Mouse (Mus musculus) limb, embryonic 10.5 days (tissue): Measurements from ENCODE around the gene Serinc5. TPM values are rescaled to one million over a fixed set of nuclear protein-coding genes. Genes with fewer than 3 reads are reported as not detected.
"Not testable (repeated sequence)": the region's sequence is repeated elsewhere in the genome, so short reads cannot be mapped to it uniquely, and the experiment has no call there.

Experiments
- DNase-seq: peaks from one replicate; pipeline ENCODE4 v3.0.0-alpha.2; 2017; ENCODE audit warnings: low spot score
- H3K27ac ChIP-seq: fragments of 300-500 bp; sonication (generic); 2 replicates; pipeline ENCODE4 v1.5.1; 2016; ENCODE audit warnings: mild to moderate bottlenecking
- H3K27me3 ChIP-seq: fragments of 300-500 bp; sonication (generic); 2 replicates; pipeline ENCODE4 v1.6.1; 2016; ENCODE audit warnings: low read depth, mild to moderate bottlenecking; ENCODE audit not compliant: poor library complexity, severe bottlenecking
- H3K36me3 ChIP-seq: fragments of 300-500 bp; sonication (generic); 2 replicates; pipeline ENCODE4 v1.6.1; 2016; ENCODE audit warnings: mild to moderate bottlenecking, moderate library complexity
- H3K4me1 ChIP-seq: fragments of 300-500 bp; sonication (generic); 2 replicates; pipeline ENCODE4 v1.6.1; 2016
- H3K4me3 ChIP-seq: fragments of 300-500 bp; sonication (generic); 2 replicates; pipeline ENCODE4 v1.5.1; 2016; ENCODE audit warnings: mild to moderate bottlenecking, moderate library complexity
- H3K9me3 ChIP-seq: fragments of 300-500 bp; sonication (generic); replicated peaks from 2 replicates; pipeline ENCODE4 v1.6.1; 2016; ENCODE audit warnings: mild to moderate bottlenecking
- WGBS: fragments of 180-500 bp; shearing (Covaris S2); methylation state at CpG from one replicate; pipeline ENCODE4 v1.1.7; 2016; 5-methylcytosine and 5-hydroxymethylcytosine counted together
- polyA plus RNA-seq: library from polyadenylated mRNA; unstranded; fragments of >200 nt; fragmentation: Nextera tagmentation; extraction: Ambion mirVana; gene quantifications from 2 replicates; pipeline ENCODE4 v1.2.1, GENCODE M21; 2016

Serinc5 gene
- polyA plus RNA-seq, 1 experiment from 2014 or later = 9.1 TPM

DNA sequence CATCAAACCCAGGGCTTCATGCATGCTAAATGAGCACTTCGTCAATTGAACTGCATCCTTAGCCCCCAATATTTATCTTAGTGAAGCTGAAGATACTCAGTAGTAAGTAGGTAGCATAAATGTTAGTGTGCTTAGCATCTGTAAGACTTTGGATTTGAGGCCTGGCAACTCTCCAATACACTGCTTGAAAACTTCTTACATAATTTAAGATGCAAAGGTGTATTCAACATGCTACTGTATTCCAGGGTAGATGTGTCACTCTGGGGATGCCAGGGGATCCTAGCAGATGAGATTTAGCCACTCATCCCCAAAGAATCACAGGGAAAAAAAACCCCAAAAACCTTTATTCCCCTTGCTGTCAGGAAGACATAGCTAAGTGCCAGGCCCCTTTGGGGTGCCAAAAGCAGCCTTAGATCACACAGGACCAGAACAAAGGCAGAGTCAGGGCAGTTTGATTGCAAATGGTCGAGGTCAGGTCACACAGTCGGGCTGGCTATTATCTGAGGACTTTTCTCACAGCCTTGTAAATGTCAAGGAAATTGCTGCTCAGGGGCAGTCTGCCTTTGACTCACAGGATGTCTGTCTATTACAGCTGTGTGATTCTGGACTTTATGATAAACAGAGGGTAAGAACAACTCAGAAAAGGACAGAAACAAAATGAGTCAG is 17.0 kb upstream of the Serinc5 start:
- WGBS = 26% methylated on average over 3 of the region's 3 CpGs
- no peak overlapping the region for H3K4me3 ChIP-seq
- H3K4me1 ChIP-seq = peaks cover 28% of the 10 kb centered on the region
- no peaks in the 10 kb centered on the region for H3K9me3 ChIP-seq
- no peaks in the 10 kb centered on the region for H3K27me3 ChIP-seq
- peak; percentile 36 for DNase-seq
- H3K36me3 ChIP-seq = no peaks in the 10 kb centered on the region
- H3K27ac ChIP-seq = peak overlapping the region; percentile 69

DNA sequence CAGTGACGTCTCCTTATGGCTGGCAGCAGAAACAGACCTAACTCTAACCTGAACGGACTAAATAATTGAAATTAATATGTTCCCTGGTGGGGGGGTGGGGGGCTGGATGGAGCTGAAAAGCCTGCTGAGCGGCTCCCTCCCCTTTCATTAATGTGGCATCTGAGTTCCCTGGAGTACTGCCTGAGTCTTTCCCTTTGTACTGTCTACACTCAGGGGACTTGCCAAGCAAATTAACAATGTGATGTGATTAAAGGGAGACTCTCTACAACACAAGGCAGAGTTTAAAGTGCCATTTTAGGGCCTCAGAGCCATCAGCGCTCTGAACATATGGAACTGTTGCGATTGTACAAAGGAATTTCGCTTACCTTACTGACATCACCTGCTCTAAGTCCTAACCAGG is 16.4 kb upstream of the Serinc5 start:
- Histone ChIP-seq H3K27me3 (no peaks in the 10 kb centered on the region), H3K27ac (peak overlapping the region; percentile 64; the same call in 1 of the 2 replicates), H3K4me3 (no peak overlapping the region), H3K36me3 (no peaks in the 10 kb centered on the region), H3K9me3 (no peaks in the 10 kb centered on the region), H3K4me1 (peaks cover 28% of the 10 kb centered on the region)
- DNase-seq = no peak
- 29% methylated on average over 6 of the region's 6 CpGs for WGBS

DNA sequence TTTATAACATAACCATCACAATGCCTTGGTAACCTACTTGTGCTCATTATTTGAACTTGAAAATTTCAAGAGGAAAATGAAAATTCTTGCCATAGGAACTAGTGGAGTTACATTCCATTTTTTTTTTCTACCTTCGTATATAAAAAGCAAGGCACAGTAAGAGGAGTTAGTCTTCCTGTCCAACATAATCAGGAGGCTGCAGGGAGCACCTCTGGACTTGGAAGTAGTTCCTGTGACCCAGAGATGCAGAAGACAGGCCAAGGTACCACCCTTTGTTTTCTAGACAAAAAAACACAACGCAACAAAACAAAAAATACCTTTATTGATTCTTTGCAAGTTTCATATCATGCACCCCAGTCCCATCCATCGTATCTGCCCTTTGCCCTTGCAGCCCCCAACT is 16.0 kb upstream of the Serinc5 start:
- no peaks in the 10 kb centered on the region for H3K9me3 ChIP-seq
- no peaks in the 10 kb centered on the region for H3K27me3 ChIP-seq
- no peaks in the 10 kb centered on the region for H3K36me3 ChIP-seq
- 85% methylated on average over 3 of the region's 3 CpGs for WGBS
- peaks cover 28% of the 10 kb centered on the region for H3K4me1 ChIP-seq
- no peak for DNase-seq
- no peak overlapping the region; the same call in 1 of the 2 replicates for H3K27ac ChIP-seq
- H3K4me3 ChIP-seq = no peak overlapping the region

DNA sequence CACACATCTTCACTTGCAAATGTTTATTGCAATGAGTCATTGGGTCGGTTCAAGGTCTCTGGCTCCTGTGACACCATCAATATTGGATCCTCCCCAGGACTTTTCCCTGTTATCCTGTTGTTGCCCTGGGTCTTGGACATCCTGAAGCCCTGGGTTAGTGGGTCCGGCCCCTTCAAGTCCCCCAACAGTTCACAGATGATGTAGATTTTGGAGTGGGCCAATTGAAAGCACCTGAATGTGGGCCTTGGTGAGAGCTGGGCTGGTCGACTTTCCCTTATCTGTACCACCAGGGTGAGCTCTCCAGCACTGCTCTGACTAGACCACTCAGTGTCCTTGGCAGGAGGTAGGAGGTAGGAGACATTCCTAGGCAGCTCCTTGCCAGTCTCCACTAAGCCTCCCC is 15.5 kb upstream of the Serinc5 start:
- Histone ChIP-seq H3K36me3 (no peaks in the 10 kb centered on the region), H3K9me3 (no peaks in the 10 kb centered on the region), H3K4me1 (peaks cover 28% of the 10 kb centered on the region), H3K4me3 (no peak overlapping the region), H3K27ac (no peak overlapping the region), H3K27me3 (no peaks in the 10 kb centered on the region)
- DNase-seq = no peak
- WGBS = 70% methylated on average over 3 of the region's 3 CpGs

DNA sequence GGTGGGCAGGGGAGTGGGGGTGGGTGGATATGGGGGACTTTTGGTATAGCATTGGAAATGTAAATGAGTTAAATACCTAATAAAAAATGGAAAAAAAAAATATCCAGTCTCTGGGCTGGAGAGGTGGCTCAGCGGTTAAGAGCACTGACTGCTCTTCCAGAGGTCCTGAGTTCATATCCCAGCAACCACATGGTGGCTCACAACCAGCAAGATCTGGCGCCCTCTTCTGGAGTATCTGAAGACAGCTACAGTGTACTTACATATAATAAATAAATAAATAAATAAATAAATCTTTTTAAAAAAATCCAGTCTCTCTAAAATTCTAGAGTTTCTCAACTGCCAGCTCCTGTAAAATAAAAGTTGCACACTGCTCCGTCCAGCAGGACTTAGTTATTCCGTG is 5.6 kb upstream of the Serinc5 start:
- not testable (repeated sequence) for H3K27ac ChIP-seq, H3K9me3 ChIP-seq, H3K36me3 ChIP-seq, H3K4me3 ChIP-seq, DNase-seq, H3K27me3 ChIP-seq
- WGBS = 82% methylated on average over 4 of the region's 4 CpGs
- H3K4me1 ChIP-seq = peaks cover 10% of the 10 kb centered on the region

- Histone ChIP-seq H3K9me3 (no peaks in the 10 kb centered on the region), H3K27me3 (peaks cover 7% of the 10 kb centered on the region; the same call in 1 of the 2 replicates), H3K4me3 (peak overlapping the region; percentile 74), H3K4me1 (peaks cover 25% of the 10 kb centered on the region), H3K36me3 (no peaks in the 10 kb centered on the region), H3K27ac (peak overlapping the region; percentile 92)
- WGBS = 21% methylated on average over 13 of the region's 13 CpGs
- DNase-seq = peak; percentile 51
Observed at GRCm38 (mm10) chr13:92609486-92610310, 1.2 kb upstream of the Serinc5 start.

- H3K9me3 ChIP-seq = no peaks in the 10 kb centered on the region
- peak overlapping the region; percentile 92 for H3K27ac ChIP-seq
- H3K27me3 ChIP-seq = peaks cover 7% of the 10 kb centered on the region; the same call in 1 of the 2 replicates
- H3K4me3 ChIP-seq = peak overlapping the region; percentile 74
- peaks cover 25% of the 10 kb centered on the region for H3K4me1 ChIP-seq
- under 1% methylated on average over 43 of the region's 43 CpGs for WGBS
- no peak for DNase-seq
- no peaks in the 10 kb centered on the region for H3K36me3 ChIP-seq
Observed at GRCm38 (mm10) chr13:92611254-92611784, 428 bp downstream of the Serinc5 start.

DNA sequence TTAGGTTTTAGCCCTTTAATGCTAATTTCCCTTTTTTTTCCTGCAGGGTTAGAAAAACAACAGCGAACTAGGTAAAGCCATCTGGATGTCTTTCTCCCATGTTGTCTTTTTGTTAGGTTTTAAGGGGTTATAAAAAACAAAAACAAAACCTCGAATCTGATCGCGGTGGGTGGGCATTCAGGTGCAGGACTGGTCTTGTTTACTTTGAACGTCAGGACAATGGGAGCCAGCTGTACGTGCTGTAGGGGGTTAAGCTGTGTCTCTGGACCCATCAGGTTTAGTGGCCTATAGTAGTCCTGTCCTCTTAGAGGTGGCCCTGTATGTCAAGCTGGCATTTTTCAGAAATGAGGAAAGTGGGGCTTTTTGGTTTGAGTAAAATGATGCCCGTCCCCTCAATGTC is 1.0 kb downstream of the Serinc5 start:
- DNase-seq = no peak
- Histone ChIP-seq H3K27me3 (peaks cover 7% of the 10 kb centered on the region; the same call in 1 of the 2 replicates), H3K9me3 (no peaks in the 10 kb centered on the region), H3K27ac (peak overlapping the region; percentile 92; the same call in 1 of the 2 replicates), H3K4me3 (peak overlapping the region; percentile 74), H3K36me3 (no peaks in the 10 kb centered on the region), H3K4me1 (peaks cover 25% of the 10 kb centered on the region)
- 12% methylated on average over 7 of the region's 7 CpGs for WGBS

DNA sequence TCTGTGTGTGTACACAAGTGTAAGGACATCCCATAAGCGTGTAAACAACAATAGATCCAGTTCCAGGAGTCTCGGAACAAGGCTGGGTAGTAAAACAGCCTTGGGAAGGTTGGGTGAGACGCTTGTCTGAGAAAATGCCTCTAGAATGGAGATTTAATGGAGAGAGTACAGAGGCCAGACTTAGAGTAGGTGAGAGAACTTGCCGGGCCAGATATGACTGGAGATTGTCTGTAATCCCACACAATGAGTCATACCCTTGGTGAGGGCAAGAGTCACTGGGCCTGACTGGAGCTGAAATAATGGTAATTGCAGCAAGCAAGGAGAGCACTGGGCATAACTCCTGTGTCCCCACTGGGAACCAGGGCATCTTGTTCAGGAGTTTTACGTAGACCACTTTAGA is 2.2 kb downstream of the Serinc5 start:
- 84% methylated on average over 5 of the region's 5 CpGs for WGBS
- H3K36me3 ChIP-seq = no peaks in the 10 kb centered on the region
- peaks cover 7% of the 10 kb centered on the region; the same call in 1 of the 2 replicates for H3K27me3 ChIP-seq
- no peak for DNase-seq
- H3K4me1 ChIP-seq = peaks cover 25% of the 10 kb centered on the region
- H3K4me3 ChIP-seq = no peak overlapping the region
- H3K9me3 ChIP-seq = no peaks in the 10 kb centered on the region
- H3K27ac ChIP-seq = no peak overlapping the region

DNA sequence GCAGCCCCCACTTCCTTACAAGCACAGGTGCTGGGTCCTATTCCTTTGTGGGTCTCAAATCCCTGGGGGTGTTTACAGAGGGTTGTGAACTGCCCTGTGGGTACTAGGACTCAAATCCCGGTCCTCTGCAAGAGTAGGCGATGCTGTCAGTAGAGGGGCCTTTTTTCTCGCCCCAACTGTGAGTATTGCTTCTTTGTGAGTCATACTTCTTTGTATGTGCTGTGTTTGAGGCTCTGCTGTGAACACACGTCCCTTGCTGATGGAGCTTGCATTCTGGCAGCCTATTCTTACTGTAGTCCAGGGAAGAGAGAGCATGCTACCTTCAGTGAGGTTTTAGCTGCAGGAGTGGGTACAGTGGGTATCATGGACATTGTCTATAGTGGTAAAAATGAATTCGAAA is 4.3 kb downstream of the Serinc5 start:
- H3K36me3 ChIP-seq = no peaks in the 10 kb centered on the region
- no peak overlapping the region for H3K27ac ChIP-seq
- peaks cover 7% of the 10 kb centered on the region; the same call in 1 of the 2 replicates for H3K27me3 ChIP-seq
- no peaks in the 10 kb centered on the region for H3K9me3 ChIP-seq
- H3K4me1 ChIP-seq = peaks cover 16% of the 10 kb centered on the region
- 85% methylated on average over 5 of the region's 5 CpGs for WGBS
- no peak overlapping the region for H3K4me3 ChIP-seq
- no peak for DNase-seq

GRCm38 (mm10) chr13:92616459-92616858 is 5.6 kb downstream of the Serinc5 start:
- no peaks in the 10 kb centered on the region for H3K9me3 ChIP-seq
- DNase-seq = no peak
- no peaks in the 10 kb centered on the region for H3K36me3 ChIP-seq
- H3K27ac ChIP-seq = no peak overlapping the region
- H3K27me3 ChIP-seq = peaks cover 7% of the 10 kb centered on the region; the same call in 1 of the 2 replicates
- peaks cover 10% of the 10 kb centered on the region for H3K4me1 ChIP-seq
- no peak overlapping the region for H3K4me3 ChIP-seq
- WGBS = 95% methylated on average over 8 of the region's 8 CpGs

GRCm38 (mm10) chr13:92626196-92626595 is 15.3 kb downstream of the Serinc5 start:
- no peak for DNase-seq
- Histone ChIP-seq H3K27me3 (no peaks in the 10 kb centered on the region), H3K9me3 (no peaks in the 10 kb centered on the region), H3K4me1 (no peaks in the 10 kb centered on the region), H3K4me3 (no peak overlapping the region), H3K27ac (no peak overlapping the region), H3K36me3 (peaks cover 18% of the 10 kb centered on the region)
- WGBS = 94% methylated on average over 1 of the region's 1 CpGs

DNA sequence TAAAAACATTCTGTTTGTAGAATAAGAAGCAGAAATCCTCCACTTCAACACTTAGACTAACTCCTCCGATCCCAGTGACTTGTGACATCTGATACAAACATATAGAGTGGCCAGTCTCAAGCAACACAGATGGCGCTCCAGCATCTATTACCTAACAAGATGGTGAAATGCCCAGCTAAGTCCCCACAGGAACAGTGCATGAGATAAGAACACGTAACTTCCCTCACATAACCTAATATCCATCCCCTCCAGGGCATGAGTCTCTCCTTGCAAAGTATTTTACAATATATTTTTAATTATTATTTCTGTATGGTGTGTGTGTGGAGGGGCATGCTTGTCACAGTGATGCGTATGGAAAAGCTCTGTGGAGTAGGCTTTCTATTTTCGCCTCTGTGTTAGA is 15.8 kb downstream of the Serinc5 start:
- WGBS = 92% methylated on average over 5 of the region's 5 CpGs
- Histone ChIP-seq H3K4me3 (no peak overlapping the region), H3K27me3 (no peaks in the 10 kb centered on the region), H3K36me3 (peaks cover 18% of the 10 kb centered on the region), H3K27ac (no peak overlapping the region), H3K4me1 (no peaks in the 10 kb centered on the region), H3K9me3 (no peaks in the 10 kb centered on the region)
- no peak for DNase-seq
